Mouse (Mus musculus) liver, adult 2 months (tissue): ENCODE results near the gene Akr1b8. TPM values are rescaled to one million over a fixed set of nuclear protein-coding genes. Genes with fewer than 3 reads are reported as not detected.

Experiments
- DNase-seq: peaks from one replicate; pipeline ENCODE4 v3.0.0-alpha.2; 2011; ENCODE audit warnings: low read depth, low spot score; ENCODE audit errors: extremely low read depth
- H3K27ac ChIP-seq: fragments of 200-500 bp; replicated peaks from 2 replicates; pipeline ENCODE4 v1.5.1; 2012; ENCODE audit warnings: low read depth, mild to moderate bottlenecking, control low read depth, inconsistent platforms, low read length; ENCODE audit not compliant: insufficient read depth
- H3K27me3 ChIP-seq: fragments of 200-500 bp; 2 replicates; pipeline ENCODE4 v1.6.1; 2012; ENCODE audit warnings: mild to moderate bottlenecking, moderate library complexity, low read length, inconsistent platforms; ENCODE audit not compliant: control insufficient read depth, insufficient read depth
- H3K36me3 ChIP-seq: fragments of 200-500 bp; 2 replicates; pipeline ENCODE4 v1.6.1; 2012; ENCODE audit warnings: low read length, inconsistent platforms; ENCODE audit not compliant: control insufficient read depth, insufficient read depth
- H3K4me1 ChIP-seq: fragments of 200-500 bp; 2 replicates; pipeline ENCODE4 v1.6.1; 2011; ENCODE audit warnings: low read length; ENCODE audit not compliant: control insufficient read depth, insufficient read depth
- H3K4me3 ChIP-seq: fragments of 200-500 bp; 2 replicates; pipeline ENCODE4 v1.5.1; 2011; ENCODE audit warnings: low read depth, mild to moderate bottlenecking, control low read depth, low read length, moderate library complexity; ENCODE audit not compliant: insufficient read depth
- H3K79me2 ChIP-seq: fragments of 200-500 bp; 2 replicates; pipeline ENCODE4 v1.6.1; 2012; ENCODE audit warnings: inconsistent platforms, mild to moderate bottlenecking, low read length, moderate library complexity; ENCODE audit not compliant: control insufficient read depth, insufficient read depth
- H3K9ac ChIP-seq: fragments of 200-500 bp; 2 replicates; pipeline ENCODE4 v1.6.1; 2012; ENCODE audit warnings: low read depth, mild to moderate bottlenecking, control low read depth, inconsistent platforms, low read length
- CTCF ChIP-seq: fragments of 200-500 bp; IDR thresholded peaks from 2 replicates; pipeline ENCODE4 v1.5.1; 2011; ENCODE audit warnings: low read depth, low read length, control low read depth
- POLR2A ChIP-seq: fragments of 200-500 bp; IDR thresholded peaks from 2 replicates; pipeline ENCODE4 v1.6.1; 2011; ENCODE audit warnings: low read length, control low read depth; ENCODE audit not compliant: insufficient read depth; ENCODE audit errors: extremely low read depth
- WGBS: fragments of 180-500 bp; shearing (Covaris S2); methylation state at CpG from one replicate; pipeline ENCODE4 v1.1.7; 2018; 5-methylcytosine and 5-hydroxymethylcytosine counted together
- polyA plus RNA-seq: library from polyadenylated mRNA; depleted of rRNA; stranded (reverse); fragments of >200 nt; gene quantifications from 2 replicates; pipeline ENCODE4 v1.2.3, GENCODE M21; 2012
- total RNA-seq: library from RNA; depleted of rRNA; stranded (reverse); fragments of >200 nt; gene quantifications from 2 replicates; pipeline ENCODE4 v1.2.3, GENCODE M21; 2014

Akr1b8 gene
- total and polyA plus RNA-seq, 2 experiments, result 1.5 to 4.4 TPM

GRCm38 (mm10) chr6:34313386-34313785 is 40.5 kb upstream of the Akr1b8 start:
- Histone ChIP-seq H3K4me1 (peaks cover 5% of the 10 kb centered on the region), H3K27ac (no peak overlapping the region), H3K79me2 (no peaks in the 10 kb centered on the region), H3K36me3 (no peaks in the 10 kb centered on the region), H3K9ac (no peak overlapping the region), H3K4me3 (no peak overlapping the region), H3K27me3 (no peaks in the 10 kb centered on the region)
- WGBS, result 92% methylated on average over 9 of the region's 9 CpGs
- TF ChIP-seq CTCF (no peak), POLR2A (no peak)
- no peak for DNase-seq

GRCm38 (mm10) chr6:34313921-34314320 is 40.0 kb upstream of the Akr1b8 start:
- H3K36me3 ChIP-seq, result no peaks in the 10 kb centered on the region
- no peak overlapping the region for H3K27ac ChIP-seq
- WGBS, result 96% methylated on average over 2 of the region's 2 CpGs
- H3K4me1 ChIP-seq, result peaks cover 5% of the 10 kb centered on the region
- no peak for DNase-seq
- no peak overlapping the region for H3K9ac ChIP-seq
- no peaks in the 10 kb centered on the region for H3K27me3 ChIP-seq
- TF ChIP-seq CTCF (no peak), POLR2A (no peak)
- no peak overlapping the region for H3K4me3 ChIP-seq
- H3K79me2 ChIP-seq, result no peaks in the 10 kb centered on the region

GRCm38 (mm10) chr6:34316854-34317771 is 36.8 kb upstream of the Akr1b8 start, which contains the start of gene Akr1b3:
Gene Akr1b3 (minus strand): TSS chr6:34317478.
- TF ChIP-seq POLR2A (no peak), CTCF (peak; percentile 44)
- Histone ChIP-seq H3K4me1 (peaks cover 5% of the 10 kb centered on the region), H3K9ac (peak within 1 kb of the TSS; percentile 76), H3K36me3 (no peaks in the 10 kb centered on the region), H3K79me2 (no peaks in the 10 kb centered on the region), H3K4me3 (peak within 1 kb of the TSS; percentile 80), H3K27ac (no peak within 1 kb of the TSS), H3K27me3 (no peaks in the 10 kb centered on the region)
- WGBS, result 5% methylated on average over 60 of the region's 60 CpGs
- peak; percentile 81 for DNase-seq

- Histone ChIP-seq H3K79me2 (no peaks in the 10 kb centered on the region), H3K4me3 (peak overlapping the region; percentile 80; the same call in 1 of the 2 replicates), H3K27me3 (no peaks in the 10 kb centered on the region), H3K9ac (no peak overlapping the region), H3K36me3 (no peaks in the 10 kb centered on the region), H3K27ac (no peak overlapping the region), H3K4me1 (peaks cover 5% of the 10 kb centered on the region)
- no peak for TF ChIP-seq CTCF
- TF ChIP-seq POLR2A, result no peak
- WGBS, result 35% methylated on average over 5 of the region's 5 CpGs
- no peak for DNase-seq
Observed at GRCm38 (mm10) chr6:34318172-34318571, 35.7 kb upstream of the Akr1b8 start.

- WGBS, result 71% methylated on average over 6 of the region's 6 CpGs
- TF ChIP-seq CTCF (no peak), POLR2A (no peak)
Observed at GRCm38 (mm10) chr6:34318636-34319035, 35.3 kb upstream of the Akr1b8 start.

GRCm38 (mm10) chr6:34322121-34322520 is 31.8 kb upstream of the Akr1b8 start:
- no peak for DNase-seq
- Histone ChIP-seq H3K27ac (no peak overlapping the region), H3K9ac (no peak overlapping the region), H3K4me1 (peaks cover 5% of the 10 kb centered on the region), H3K27me3 (no peaks in the 10 kb centered on the region), H3K79me2 (no peaks in the 10 kb centered on the region), H3K4me3 (no peak overlapping the region), H3K36me3 (no peaks in the 10 kb centered on the region)
- TF ChIP-seq POLR2A, result no peak
- no peak for TF ChIP-seq CTCF
- 97% methylated on average over 7 of the region's 7 CpGs for WGBS

More at GRCm38 (mm10) chr6:34318636-34319035, 35.3 kb upstream of the Akr1b8 start:
- H3K27me3 ChIP-seq, result no peaks in the 10 kb centered on the region
- no peak overlapping the region for H3K4me3 ChIP-seq
- H3K4me1 ChIP-seq, result peaks cover 5% of the 10 kb centered on the region
- H3K27ac ChIP-seq, result no peak overlapping the region
- no peaks in the 10 kb centered on the region for H3K36me3 ChIP-seq
- no peak for DNase-seq
- H3K79me2 ChIP-seq, result no peaks in the 10 kb centered on the region
- no peak overlapping the region for H3K9ac ChIP-seq
